Mouse (Mus musculus) right cerebral cortex, postnatal 25 days (tissue): ENCODE measurements around the gene Fgfr2.

ENCODE experiments used
- DNase-seq: peaks from one replicate; pipeline ENCODE4 v3.0.0; 2022

The Fgfr2 gene

DNA sequence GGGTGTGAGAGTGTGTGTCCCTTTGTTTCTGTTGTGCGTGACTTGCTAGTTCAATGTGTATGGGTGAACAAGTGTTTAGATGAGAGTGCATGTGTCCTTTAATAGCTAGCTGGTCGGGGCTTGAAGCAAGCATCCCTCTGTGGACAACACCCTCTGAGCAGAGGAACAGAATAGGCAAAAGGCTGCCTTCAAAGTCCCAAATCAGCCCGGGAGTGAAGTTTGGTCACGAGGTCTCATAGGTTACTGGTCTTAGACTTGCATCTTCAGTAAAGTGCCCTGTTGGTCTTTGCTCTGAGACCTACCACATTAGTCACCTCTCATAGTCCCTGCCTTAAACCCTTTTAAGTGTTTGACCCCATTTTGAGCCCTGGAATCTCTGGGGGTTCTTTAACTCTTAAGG is 1571.7 kb downstream of the Fgfr2 start:
- no peak for DNase-seq

DNA sequence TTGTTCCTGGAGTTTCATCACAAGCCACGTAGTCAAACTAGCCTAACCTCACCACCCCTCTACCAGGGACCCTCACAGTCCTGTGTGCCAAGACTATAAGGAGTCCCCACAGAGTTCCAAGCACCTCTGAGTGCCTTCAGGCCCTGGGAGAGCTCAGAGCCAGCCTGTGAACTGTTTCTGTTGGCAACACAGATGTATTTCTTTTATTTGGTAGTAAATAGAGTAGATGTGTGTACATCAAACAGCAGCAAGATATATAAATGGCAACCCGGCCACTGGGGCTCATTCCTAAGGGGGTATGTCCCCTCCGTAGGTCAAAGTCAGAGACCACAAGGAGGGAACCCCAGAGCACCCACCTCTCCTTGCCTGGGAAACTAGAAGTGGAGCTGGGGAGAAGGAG is 1574.7 kb downstream of the Fgfr2 start, which contains the start of gene Hmx2:
Gene Hmx2 (plus strand): TSS at position 301 of the 400 bp plus-strand sequence.
- DNase-seq, result no peak

DNA sequence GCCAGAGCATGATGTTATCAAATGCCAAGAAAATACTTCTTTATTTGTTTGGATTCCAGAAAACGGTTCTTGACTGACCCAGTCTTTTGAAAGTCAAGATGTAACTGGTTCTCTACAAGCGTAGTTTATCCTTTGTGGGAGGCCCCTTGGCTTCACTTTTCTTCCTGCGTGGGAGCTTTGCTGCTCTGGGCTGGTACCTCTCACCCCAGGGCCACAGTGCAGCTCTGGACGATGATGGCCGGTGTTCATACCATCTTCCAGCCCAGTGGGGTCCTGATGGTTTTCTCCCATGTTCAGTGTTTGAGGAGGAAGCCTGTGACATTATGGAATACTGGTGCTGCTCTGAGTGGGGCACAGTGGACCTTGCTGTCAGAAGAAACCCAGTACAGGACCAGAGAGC is 1575.7 kb downstream of the Fgfr2 start:
- DNase-seq, result no peak

DNA sequence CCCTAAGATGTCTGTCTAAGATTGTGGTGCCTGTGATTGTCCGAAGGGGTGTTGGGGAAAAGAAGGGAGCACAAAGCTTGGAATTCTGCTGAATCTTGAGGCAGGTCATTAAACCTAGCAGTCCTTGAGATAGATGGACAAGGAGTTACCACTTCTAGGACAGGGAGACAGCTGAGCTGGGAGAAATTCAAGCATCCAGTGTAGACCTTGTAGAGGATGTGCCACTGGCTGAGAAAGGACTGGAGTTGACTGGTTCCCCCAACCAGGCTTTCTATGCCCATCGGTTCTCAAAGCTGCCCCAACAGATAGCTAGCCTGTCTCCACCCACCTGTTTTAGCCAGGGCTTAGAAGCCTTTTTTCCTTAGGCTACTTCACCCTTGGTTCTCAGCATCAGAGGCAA is 1576.7 kb downstream of the Fgfr2 start:
- DNase-seq, result no peak

DNA sequence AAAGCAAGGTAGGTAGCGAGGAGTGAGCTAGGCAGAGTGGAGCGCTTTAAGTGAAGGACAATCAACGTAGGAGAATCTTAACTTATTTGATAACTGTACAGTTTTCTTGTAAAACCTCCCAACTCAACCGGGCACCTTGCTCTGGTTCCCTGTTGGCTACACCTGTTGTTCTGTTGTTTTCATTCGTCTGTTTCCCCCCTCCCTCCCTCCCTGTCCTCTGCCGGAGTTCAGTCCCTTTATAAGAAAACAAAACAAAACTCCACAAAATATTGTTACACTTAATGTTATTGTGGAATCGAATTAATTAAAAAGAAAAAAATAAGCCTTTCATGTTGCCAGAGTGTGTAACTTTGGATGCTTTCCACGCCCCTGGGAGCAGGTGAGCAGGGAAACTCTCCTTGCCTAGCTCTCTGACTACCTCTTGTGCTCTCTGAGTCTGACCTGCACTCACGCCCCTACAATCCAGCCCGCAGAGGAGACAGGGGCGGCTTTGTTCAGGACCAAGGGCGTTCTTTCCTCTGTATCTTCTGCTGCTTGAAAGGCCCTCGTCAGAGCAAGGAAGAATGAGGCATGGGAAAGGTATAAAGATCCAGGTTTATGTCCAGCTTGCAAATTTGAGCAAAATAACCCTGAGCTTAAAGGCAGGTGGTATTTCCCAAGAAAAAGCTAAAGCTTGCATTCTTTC is 1577.3 kb downstream of the Fgfr2 start:
- no peak for DNase-seq

DNA sequence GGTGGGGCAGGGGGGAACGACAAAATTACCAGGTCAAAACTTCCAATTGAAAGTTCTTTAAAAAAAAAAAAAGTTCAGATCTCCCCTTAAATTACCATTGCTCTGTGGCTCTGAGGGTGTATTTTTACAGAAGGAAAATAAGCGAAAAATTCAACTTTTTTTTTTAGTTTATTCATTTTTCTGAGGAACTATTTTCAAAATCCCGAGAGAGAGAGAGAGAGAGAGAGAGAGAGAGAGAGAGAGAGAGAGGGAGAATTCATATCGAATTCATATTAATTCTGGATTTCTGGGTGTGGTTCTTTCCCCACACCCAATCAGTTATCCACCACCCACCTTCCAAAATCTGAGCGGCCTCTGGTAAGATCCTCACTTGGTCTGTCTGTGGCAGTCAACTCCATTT is 1578.3 kb downstream of the Fgfr2 start:
- no peak for DNase-seq

DNA sequence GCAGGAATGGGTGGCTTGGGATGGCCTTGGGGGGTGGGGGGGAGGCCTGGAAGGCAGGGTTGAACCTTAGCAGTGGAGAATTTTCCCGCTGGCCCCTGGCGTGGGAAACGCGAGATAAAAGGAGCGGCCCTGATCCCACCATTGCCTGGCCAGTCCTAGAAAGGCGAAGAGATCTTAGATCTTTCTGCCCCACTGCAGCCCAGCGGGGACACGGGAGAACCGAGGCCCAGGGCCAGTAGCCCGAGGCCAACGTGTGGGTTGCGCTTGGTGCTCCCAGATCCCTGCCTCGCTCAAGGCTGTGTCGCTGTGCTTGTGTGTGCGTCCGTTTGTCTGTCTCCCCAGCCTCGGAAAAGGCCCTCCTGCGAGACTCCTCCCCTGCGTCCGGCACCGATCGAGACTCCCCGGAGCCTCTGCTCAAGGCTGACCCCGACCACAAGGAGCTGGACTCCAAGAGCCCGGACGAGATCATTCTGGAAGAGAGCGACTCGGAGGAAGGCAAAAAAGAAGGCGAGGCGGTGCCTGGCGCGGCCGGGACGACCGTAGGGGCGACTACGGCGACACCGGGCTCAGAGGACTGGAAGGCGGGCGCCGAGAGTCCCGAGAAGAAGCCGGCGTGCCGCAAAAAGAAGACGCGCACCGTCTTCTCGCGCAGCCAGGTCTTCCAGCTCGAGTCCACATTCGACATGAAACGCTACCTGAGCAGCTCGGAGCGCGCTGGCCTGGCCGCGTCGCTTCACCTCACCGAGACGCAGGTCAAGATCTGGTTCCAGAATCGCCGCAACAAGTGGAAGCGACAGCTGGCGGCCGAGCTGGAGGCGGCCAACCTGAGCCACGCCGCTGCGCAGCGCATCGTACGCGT is 1579.3 kb downstream of the Fgfr2 start:
- DNase-seq, result no peak

DNA sequence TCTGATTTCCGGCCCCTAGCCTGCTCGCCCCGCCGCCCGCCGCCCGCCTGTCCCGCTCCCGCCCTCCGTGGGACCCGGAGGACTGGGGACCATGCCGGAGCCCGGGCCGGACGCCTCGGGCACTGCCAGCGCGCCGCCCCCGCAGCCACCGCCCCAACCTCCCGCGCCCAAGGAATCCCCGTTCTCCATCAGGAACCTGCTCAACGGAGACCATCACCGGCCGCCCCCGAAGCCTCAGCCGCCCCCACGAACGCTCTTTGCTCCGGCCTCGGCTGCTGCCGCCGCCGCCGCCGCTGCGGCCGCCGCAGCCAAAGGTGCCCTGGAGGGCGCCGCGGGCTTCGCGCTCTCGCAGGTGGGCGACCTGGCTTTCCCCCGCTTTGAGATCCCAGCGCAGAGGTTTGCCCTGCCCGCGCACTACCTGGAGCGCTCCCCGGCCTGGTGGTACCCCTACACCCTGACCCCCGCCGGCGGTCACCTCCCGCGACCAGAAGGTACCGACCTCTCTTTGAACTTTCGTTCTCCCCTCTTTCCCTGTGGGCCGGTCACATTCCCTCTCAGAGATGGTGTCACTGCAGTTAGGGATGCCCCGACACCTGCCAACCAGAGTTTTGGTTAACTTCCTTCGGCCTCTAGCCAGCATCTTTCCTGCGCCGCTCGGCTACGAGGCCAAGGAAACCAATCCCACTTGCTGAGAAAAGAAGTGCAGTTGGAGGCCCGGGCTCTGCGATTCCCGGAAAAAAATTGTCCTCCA is 1580.1 kb downstream of the Fgfr2 start:
- DNase-seq, result no peak

DNA sequence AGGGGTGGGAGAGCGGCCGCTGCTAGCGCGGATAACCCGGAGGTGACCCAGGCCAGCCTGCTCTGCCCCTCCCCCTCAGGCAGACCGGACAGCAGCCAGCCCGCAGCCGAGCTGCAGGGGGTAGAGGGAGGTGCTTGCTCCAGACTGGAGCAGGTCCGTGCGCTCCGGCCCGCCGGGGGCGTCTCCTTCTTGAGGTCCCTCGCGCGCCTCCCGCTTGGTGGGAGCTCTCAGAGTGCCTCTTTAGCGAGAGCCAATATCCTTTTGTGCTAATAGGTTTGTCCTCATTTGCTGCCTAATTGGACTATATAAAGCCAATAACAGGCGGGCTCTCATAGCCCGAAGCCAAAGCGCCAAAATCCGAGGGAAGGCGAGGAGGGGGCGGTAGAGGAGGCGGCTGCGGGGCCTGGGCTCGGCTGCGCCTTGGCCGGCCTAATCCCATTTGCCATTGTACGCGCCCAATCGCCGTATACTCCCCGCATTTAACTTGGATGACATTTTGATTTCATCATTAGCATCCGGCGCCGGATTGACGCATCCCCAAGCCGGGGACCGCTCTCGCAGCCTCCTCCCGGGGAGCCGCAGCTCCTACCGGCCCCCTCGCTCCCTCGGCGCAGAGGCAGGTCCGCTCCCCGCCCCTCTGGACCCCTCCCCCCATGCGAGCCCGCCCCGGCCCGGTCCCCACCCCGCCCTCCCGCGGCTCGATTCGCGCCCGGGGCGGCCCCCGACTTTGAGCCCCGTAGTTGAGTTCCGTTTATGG is 1580.9 kb downstream of the Fgfr2 start, which contains the start of gene Hmx3:
Gene Hmx3 (plus strand): TSS at position 753 of the 757 bp plus-strand sequence.
- no peak for DNase-seq

DNA sequence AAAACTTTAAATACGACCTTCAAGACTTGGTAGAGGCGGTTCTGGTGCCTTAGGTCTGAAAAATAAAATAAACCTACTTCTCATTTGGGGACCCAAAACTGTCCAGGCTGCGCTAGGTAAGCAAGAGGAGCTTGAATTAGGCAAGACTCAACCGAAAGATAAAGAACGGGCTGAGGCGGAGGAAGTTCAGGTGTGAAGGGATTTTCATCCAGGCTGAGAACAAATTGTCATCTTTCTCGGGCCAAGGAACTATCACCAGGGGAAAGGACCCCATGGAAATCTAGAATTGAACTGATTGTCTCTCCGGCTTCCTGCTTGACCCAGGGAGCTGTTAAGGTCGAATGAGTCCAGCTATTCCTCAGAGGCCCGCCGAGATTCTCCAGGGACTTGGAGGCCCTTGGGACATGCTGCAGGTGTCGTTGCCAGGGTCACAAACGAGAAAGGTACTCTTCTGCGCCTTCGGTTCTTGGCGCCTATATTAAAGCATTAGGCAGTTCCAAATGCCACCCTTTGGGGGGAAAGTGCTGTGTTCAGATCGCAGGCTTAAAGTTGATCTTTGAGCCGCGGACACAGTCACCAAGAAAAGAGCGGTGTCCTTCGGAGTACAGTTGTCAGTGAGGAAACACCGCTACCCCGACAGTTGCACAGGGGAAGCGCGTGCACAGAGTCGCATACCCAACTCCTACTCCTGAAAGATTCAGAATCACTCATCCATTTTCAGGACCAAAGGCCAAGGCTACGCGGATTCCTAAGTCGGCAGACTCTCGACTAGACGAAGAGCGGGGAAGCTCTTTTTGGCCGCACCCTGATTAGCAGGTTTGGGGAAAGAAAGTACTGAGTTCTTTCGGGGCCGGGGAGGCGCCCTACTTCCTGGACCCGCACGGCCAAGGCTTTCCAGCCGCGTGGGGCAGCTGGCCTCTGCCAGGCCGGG is 1581.7 kb downstream of the Fgfr2 start:
- no peak for DNase-seq

DNA sequence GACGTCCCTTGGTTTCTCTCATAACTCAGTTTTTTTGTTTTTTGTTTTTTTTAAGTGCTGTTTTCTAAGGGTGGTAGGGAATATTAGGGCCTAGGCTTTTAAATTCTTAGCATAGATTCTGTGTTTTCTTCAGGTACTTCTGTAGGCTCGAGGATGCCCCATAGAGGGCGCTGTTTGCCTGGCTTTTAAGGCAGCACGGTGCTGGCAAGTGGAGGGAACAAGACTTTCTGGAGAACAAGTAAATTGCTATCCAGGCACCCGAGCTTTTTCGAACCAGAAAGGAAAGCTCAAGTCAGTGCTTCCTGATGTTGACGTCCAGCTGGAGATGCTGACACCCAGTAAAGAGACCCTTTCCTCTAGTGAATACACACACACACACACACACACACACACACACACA is 1583.2 kb downstream of the Fgfr2 start:
- peak; percentile 68 for DNase-seq

DNA sequence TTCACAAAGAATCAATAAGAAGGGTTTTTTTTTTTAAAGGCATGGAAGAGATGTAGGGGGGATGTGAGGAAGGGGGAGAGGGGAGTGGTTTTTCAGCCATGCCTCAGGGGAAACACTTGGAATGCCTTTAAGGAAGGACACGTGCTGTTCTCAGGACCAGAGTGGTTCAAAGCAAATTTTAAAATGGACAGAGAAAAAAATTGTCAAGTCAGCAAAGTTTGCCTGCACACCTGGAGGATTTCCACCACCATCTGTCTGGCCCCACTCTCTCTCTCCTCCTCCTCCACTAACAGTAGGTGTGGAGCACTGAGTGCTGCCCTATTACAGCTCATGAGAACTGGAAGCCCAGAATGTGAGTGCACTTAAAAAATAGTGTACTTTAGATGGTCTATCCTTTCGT is 1619.4 kb downstream of the Fgfr2 start:
- no peak for DNase-seq

DNA sequence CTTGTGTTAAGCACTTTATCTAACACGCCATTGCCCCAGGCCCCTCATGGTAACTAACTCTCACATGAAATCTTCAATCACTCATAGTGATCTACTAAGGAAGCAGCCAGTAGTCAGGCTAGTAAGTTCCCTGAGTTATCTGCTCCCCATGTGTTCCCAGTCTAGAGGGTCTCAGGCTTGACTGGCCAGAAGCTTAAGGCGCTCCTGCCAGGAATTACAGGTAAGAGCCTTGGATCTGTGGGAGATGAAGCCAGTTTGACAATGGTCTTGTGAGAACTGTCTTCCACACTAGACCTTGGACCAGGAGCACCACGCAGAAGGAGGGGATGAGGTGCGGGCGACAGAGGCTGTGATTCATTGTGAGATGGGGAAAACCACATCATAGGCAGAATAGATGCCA is 1644.7 kb downstream of the Fgfr2 start:
- no peak for DNase-seq

DNA sequence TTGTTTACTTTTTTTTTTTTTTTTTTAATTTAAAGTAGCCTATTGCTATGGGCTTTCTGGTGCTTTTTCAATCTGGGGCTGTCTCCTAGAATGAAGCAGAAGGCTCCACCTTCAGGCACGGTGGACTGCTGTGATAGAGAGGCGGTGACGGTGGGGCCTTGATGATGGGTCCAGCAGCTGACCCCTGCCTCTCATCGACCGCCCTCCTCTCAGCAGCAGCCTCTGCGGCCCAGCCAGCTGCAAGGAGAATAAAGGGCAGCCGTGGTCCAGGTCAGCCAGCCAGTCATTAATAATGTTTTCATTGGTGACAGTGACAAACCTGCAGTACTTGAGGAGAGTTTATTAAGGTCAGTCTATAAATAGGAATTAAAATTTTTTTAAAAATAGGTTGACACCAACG is 1646.0 kb downstream of the Fgfr2 start:
- no peak for DNase-seq

DNA sequence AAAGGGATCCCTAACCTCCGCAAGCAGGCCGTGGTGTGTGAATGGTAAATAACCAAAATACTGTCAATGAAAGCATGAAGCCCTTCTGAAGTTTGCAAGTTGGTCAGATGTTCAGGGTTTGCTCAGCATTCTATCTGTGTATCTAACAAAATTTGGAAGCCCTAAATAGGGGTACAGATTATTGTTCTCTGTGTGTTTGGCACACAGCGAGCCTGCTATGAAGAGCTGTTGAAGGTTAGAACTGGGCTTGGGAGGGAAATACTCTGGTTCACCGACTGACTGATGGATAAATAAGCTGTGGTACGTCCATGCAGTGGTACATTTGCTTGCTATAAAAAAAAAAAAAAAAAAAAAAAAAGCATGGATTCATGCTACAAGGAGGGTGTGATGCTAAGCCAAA is 1651.6 kb downstream of the Fgfr2 start:
- DNase-seq, result no peak

DNA sequence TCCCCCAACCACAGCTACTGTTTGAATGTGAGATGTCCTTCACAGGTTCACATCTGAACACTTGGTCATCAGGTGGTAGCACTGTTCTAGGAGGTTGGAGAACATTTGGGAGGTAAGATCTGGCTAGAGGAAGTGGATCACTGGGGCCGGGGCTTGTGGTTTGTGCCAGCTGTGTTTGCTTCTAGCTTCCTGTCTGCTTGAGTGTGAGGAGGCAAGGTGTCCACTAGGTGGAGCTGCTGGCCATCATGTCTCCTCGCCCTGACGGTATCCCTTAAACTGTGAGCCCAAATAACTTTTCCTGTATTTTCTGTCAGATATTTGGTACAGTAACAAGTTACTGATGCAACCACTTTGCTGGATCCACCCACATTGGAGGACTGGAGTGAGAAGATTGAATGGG is 1653.6 kb downstream of the Fgfr2 start:
- DNase-seq, result no peak

DNA sequence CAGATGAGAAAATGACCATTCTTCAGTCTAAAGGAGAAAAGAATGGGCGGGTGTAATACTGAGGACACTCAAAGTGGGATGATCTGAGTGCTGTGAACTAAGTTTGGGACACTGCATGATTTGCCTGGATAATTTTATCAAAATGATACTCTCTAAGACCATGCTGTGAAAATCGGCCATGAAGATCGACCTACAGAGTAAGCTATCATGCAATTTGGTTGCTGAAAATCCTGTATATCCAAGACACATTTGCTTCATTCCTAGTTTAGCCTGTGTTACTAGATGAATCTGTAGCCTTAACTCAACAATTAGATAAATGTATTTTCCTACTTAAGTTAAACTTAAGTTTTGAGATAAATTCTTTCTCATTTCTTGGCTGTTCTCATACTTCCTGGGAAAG is 1655.8 kb downstream of the Fgfr2 start:
- no peak for DNase-seq

DNA sequence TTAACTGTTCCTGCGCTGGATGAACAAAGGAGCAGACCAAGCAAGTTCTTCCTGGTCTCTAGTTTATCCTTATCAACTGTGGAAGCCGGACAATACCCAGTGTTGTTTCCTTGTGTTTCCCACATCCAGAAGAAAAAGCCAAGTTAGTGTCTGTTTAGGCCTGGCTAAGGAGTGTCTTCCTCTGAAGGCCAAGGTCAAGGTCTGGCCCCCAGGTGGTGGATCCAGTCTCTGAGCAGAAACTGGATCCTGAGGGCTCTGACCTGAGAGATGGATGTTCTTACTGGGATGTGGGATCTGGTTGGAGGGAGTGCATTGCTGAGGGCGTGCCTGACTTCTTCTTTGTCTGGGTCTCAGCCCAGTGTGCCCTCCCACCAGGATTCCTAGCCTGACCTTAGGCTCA is 1657.4 kb downstream of the Fgfr2 start:
- DNase-seq, result no peak

DNA sequence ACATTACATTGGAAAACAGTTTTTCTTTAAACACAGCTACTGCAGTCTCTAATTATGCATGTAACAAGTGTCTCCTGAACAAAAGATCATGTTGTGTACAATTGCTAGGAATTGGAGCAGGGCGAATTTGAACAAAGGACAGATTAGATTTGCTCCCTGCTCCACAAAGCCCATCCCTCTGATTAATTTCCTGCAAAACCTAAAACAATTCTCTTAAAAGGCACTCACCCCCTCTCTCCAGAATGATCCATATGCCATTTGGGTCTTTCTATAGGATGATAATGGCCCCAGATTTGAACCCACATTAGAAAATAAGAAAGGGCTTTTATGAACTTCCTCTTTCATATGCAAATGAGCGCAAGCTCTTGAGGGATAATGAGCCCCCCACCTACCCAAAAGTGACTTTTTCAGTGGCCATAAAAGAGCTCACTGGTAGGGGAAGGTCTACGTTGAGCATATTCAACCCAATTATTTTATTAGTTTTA is 1658.0 kb downstream of the Fgfr2 start:
- no peak for DNase-seq

DNA sequence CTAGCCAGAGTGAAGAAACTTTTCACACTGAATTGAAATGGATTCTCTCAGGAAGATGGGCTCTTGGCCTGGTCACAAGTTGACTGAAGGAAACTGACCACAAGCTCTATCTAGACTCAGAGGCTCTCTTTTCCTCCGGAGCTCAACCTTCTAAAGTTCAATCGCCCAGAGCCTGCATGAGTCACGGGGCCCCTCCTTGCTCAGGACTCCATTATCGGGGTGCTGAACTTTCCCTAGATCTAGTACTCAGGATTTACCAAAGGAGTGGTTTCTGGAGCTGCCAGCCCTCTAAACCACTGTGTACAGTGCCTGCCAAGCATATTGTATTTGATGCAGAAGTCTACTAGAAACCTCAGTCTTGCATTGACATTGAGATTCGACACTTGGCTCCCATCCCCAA is 1666.4 kb downstream of the Fgfr2 start:
- no peak for DNase-seq

DNA sequence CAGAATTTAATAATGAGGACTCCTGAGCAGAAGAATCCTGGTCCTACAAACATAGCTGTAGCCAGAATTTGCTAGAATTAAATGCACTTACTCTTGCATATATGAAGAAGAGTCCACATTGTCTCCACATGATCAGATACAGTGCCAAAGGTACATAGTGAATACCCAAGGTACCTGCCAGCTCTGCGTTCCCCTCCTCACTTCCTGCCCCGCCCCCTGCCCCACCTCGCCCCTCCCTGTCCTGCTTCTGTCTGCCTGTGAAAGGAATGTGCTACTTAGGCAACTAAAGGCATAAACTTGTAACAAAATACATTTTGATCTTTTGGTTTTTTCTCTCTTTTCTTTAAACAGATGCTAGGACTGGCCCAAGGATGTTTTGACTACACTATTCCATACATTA is 1686.1 kb downstream of the Fgfr2 start:
- no peak for DNase-seq

DNA sequence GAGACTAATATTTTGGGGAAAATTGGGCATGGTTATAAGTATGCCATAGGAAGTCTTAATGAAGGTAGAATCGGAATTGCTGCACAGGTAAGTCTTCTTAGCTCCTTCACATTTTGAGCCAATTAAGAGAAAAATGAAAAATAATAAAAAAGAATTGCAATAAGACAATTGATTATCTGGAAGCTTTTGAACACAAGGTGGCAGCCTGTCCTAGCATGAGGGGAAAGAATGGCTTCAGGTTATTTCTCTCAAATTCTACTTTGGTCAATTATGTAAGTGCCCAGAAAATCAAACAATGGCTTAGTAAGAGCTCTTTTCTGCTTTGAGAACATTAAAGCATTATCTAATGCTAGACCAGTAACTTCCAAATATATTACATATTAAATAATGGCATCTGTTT is 1688.9 kb downstream of the Fgfr2 start:
- no peak for DNase-seq
